Mouse (Mus musculus): ENCODE measurements around the gene Tspan1. TPM values are rescaled to one million over a fixed set of nuclear protein-coding genes. Genes with fewer than 3 reads are reported as not detected.

Tspan1 gene
- total RNA-seq, 2 experiments from 2014 or later, result not detected

DNA sequence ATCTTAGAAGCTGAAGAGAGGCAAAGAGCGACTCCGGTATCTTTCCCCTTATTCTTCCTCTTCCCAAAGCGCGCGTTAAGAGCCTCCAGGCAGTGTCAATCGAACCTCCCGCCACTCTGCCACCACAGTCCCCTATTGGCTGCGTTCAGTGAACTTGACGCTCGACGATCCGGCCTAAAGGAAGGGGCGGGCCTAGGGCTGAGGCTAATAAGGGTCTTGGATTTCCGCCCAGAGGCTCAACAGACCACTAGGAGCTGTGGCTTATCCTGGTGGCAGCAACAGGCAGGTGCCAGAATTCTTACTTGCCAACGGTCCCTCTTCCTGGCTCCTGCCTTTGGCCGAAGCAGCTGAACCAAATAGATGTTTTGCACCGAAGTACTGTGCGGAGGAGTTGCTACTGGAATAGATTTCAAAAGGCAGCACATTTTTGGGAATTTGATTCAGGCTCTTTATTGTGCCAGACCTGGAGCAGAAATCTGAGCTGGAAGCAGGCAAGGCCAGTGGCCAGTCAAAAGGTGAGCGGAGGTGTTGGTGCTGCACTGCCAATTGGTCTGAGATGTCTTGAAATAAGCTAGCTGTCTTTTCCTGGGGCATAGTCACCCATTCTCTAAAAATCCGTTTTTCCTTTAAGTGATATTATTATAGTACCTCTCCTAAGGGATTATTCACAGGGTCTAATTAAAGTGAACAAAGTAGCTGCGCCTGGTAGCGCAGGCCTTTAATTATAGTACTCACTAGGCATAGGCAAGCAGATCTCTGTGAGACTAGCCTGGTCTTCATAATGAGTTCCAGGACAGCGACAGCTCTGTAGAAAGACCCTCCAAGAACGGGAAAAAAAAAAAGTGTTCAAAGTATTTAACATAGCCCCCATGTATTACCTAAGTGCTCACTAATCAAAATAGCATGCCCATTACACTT, 43.5 kb downstream of the Tspan1 start, which contains the start of the genes Rad54l and Pomgnt1:
Gene Rad54l, minus strand, starts transcription at position 89 of the 918 bp plus-strand sequence.
Gene Pomgnt1, plus strand, starts transcription at position 239 of the 918 bp plus-strand sequence.
- peak; percentile 86 for DNase-seq

DNA sequence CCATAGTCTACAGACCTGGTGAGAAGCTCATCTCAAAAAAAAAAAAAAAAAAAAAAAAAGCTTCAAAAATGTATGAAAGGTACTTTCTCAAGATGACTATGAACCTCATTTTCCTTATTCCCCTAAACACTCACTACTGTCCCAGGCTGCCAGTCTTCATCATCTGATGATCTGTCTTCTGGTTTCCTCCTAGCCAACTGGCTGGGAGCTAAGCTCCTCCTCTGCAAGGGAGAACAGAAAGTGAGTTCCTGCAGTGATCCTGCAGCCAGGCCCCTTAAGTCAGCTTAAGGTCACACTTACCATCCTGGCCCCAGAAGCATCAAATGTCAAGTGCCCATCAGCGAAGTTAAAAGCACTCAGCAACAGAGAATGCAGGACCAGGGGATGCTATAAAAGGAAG, 44.6 kb downstream of the Tspan1 start:
- no peak for DNase-seq

Other genes with a start within 250 kb of the Tspan1 start
- not detected for gene Dmbx1, start 227.7 kb downstream of the Tspan1 start, total RNA-seq (2021)
- gene Faah, start 149.7 kb downstream of the Tspan1 start, total RNA-seq (2021), result 10 to 100 TPM in 1 of 2 experiments, 1 to 10 TPM in 1; 9.8 to 13.8 TPM
- 10 to 100 TPM; 24.1 to 28.4 TPM for gene Nsun4, start 113.7 kb downstream of the Tspan1 start, total RNA-seq (2021)
- gene Uqcrh, start 92.5 kb downstream of the Tspan1 start, total RNA-seq (2021), result 1,000 to 10,000 TPM; 1,050 to 1,199 TPM
- 10 to 100 TPM; 54.5 to 60.0 TPM for gene Lrrc41, start 92.3 kb downstream of the Tspan1 start, total RNA-seq (2021)
- 1 to 10 TPM; 4.3 to 6.5 TPM for gene Rad54l, start 43.9 kb downstream of the Tspan1 start, total RNA-seq (2021)
- gene Pomgnt1, start 43.8 kb downstream of the Tspan1 start, total RNA-seq (2021), result 10 to 100 TPM; 66.1 to 73.4 TPM
- 10 to 100 TPM; 14.5 to 19.1 TPM for gene Lurap1, start 16.3 kb downstream of the Tspan1 start, total RNA-seq (2021)
- not detected for gene 1700042G07Rik, start 5.8 kb upstream of the Tspan1 start, total RNA-seq (2021)
- not detected for gene Gm49337, start 5.8 kb upstream of the Tspan1 start, total RNA-seq (2021)
- gene Pik3r3, start 54.0 kb upstream of the Tspan1 start, total RNA-seq (2021), result 10 to 100 TPM; 15.6 to 18.9 TPM

All from adrenal gland, postnatal 10 days (tissue).